Mouse (Mus musculus): Measurements from ENCODE around the gene Mettl23. TPM values are rescaled to one million over a fixed set of nuclear protein-coding genes. Genes with fewer than 3 reads are reported as not detected.

The Mettl23 gene
- 70.4 and 80.7 TPM in 2 replicates for polyA plus RNA-seq (2012; ENCODE audit: insufficient read depth, insufficient read length, missing spikeins)

DNA sequence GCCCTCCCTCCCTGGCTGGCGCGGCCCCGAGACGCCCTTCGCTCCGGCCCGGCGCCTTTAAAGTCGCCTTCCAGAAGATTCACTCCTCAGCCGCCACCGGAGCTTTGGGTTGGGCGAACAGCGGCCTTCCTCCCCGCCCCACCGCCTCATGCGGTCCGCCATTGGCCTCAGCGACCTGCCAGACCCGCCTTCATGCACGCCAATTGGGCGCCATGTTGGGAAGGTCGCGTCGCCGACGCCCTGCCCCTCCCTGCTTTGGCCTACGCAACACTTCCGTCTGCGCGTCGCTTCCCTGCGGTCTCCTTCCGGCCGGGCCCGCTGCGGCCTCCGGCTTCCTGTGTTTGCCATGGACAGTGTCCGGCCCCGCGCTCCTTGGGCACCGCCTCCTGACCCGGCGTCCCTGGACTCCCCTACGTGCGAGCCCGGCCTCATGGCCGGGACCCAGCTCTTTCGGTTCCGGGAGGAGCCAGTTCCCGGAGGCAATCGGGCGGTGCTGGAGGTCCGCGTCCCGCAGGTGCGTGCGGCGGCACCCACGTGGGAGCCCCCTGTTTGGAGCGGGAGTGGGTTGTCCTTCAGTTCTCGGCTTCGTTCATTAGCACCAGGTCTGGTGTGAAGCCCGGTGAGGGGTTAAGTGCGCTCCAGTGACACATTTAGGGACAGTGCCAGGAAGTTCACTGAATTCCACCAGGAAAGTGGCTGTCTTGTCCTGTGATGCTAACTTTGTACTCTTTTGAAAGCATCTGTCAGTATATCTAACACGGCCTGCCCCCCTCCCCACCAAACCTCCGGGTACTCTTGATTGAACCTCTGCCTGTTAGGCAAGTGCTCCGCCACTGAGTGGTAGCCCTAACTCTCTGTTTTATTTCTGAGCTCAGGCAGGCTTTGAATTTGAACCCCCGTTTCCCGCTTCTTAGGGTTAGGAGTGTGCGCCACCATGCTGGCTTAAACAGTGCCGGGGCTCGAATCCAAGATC, at the start of gene Mettl23, which contains the start of gene Jmjd6:
TSS of gene Mettl23 (plus strand) at position 18 of the 973 bp plus-strand sequence.
TSS of gene Jmjd6 (minus strand) at position 189 of the 973 bp plus-strand sequence.
- H3K27ac ChIP-seq (replicated peaks; ENCODE audit: low read depth, low read length): peak within 1 kb of the TSS; percentile 96
- peaks cover 4% of the 10 kb centered on the region; the same call in 1 of the 2 replicates for H3K4me1 ChIP-seq (ENCODE audit: control insufficient read depth, insufficient read depth, insufficient read length, low read length)
- H3K4me3 ChIP-seq (ENCODE audit: insufficient read depth, low read depth, low read length): peak within 1 kb of the TSS; percentile 81

GRCm38 (mm10) chr11:116799364-116799763, 43.7 kb upstream of the Mettl23 start:
- no peak overlapping the region for H3K27ac ChIP-seq (replicated peaks; ENCODE audit: low read depth, low read length)

DNA sequence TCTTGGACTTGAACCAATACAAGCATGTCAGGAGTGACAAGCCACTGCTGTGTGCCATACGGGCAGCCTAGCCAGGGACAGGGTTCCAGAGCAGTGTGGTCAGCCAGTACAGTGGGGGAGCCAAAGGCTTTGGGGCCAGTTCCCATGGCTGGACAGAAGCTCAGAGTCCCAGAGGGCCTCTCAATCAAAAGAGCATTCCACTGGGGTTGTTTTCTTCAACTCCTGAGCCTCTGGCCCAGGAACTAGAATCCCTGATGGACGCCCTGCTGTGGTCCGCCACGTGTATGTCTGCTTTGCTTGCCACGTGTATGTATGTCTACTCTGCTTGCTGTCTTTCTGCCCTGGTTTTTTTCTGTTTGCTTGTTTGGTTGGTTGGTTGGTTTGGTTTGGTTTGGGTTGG, 42.0 kb upstream of the Mettl23 start:
- Histone ChIP-seq H3K4me3 (ENCODE audit: insufficient read depth, low read depth, low read length) (no peak overlapping the region), H3K27ac (replicated peaks; ENCODE audit: low read depth, low read length) (no peak overlapping the region), H3K4me1 (ENCODE audit: control insufficient read depth, insufficient read depth, insufficient read length, low read length) (peaks cover 4% of the 10 kb centered on the region; the same call in 1 of the 2 replicates)

More at GRCm38 (mm10) chr11:116799364-116799763, 43.7 kb upstream of the Mettl23 start:
- H3K4me1 ChIP-seq (ENCODE audit: control insufficient read depth, insufficient read depth, insufficient read length, low read length): peaks cover 4% of the 10 kb centered on the region; the same call in 1 of the 2 replicates
- no peak overlapping the region for H3K4me3 ChIP-seq (ENCODE audit: insufficient read depth, low read depth, low read length)

DNA sequence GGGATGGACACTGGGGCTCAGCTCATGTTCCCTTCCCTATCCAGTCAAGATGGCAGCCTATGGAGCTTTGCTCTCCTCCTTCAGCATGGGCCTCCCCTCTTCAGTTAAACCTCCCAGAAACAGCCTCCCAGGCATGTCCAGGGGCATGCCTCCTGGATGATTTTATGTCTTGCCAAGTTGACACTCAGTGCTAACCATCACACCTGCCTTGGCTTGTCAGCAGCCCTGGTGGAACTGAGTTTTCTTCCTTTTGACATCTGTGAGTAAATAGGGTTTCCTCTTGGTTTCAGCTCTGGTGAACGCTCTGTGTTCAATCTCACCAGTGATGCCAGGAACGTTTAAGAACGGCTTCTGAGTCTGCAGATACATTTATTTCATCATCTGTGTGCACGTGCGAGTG, 40.4 kb upstream of the Mettl23 start:
- Histone ChIP-seq H3K4me1 (ENCODE audit: control insufficient read depth, insufficient read depth, insufficient read length, low read length) (peaks cover 9% of the 10 kb centered on the region), H3K4me3 (ENCODE audit: insufficient read depth, low read depth, low read length) (no peak overlapping the region)

DNA sequence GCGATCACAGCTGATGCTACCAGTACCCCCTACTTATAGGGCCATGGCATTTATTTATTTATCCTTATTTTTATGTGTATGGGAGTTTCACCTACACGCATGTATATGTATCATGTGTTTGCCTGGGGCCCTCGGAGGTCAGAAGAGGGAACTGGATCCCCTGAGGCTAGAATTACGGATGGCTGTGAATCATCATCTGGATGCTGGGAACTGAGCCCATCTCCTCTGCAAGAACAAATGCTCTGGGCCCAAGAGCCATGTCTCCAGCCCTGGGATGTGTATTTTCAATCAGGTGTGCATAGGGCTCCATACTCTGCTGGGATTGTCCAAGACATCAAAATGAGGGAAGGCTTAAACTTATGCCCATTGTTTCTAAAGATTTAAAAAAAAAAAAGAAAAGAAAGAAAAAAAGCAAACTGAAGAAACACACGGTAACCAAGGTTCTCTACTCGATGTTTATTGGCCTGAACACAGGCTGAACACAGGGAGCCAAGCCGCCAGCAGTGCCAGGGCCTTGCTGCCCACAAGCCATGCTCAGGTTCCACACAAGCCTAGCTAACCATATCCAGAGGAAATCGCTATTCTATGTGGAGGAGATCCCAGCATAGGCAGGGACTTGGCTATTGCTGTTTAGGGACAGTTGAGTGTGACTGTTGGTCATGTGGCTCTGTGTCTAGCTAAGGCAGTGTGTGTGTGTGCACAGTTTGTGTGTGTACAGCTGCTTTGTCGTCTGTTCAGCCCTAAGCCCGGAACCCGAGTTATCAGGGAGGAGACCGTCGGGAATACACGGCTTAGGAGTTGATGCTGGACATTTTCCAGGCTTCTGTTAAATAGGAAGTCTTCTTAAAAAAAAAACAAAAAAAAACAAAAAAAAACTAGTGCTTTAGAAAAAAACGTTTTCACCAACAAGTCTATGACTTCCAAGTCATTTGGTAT, 36.7 kb upstream of the Mettl23 start:
- H3K4me1 ChIP-seq (ENCODE audit: control insufficient read depth, insufficient read depth, insufficient read length, low read length): peaks cover 6% of the 10 kb centered on the region
- 0 out of 2 replicates have a peak overlapping the region, but pooled peaks have one; percentile 37 for H3K27ac ChIP-seq (replicated peaks; ENCODE audit: low read depth, low read length)
- no peak overlapping the region for H3K4me3 ChIP-seq (ENCODE audit: insufficient read depth, low read depth, low read length)

More for the DNA sequence above, 40.4 kb upstream of the Mettl23 start:
- H3K27ac ChIP-seq (replicated peaks; ENCODE audit: low read depth, low read length): no peak overlapping the region

DNA sequence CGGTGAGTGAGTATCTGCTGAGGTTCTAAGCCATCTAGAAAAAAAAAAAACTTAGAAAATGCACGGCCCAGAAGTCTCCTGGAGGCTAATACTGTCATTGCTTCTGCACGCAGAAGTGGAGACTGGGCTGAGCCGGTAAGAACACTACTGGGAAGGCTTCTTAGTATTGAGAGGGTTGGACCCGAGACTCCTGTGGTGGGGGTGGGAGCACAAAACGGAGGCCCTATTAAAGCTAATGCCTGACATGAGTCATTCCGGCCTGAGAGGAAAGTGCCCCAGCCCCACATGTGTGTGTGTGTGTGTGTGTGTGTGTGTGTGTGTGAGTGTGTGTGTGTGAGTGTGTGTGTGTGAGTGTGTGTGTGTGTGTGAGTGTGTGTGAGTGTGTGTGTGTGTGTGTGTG, 36.0 kb upstream of the Mettl23 start:
- peak overlapping the region; percentile 28 for H3K27ac ChIP-seq (replicated peaks; ENCODE audit: low read depth, low read length)
- peaks cover 5% of the 10 kb centered on the region for H3K4me1 ChIP-seq (ENCODE audit: control insufficient read depth, insufficient read depth, insufficient read length, low read length)
- no peak overlapping the region for H3K4me3 ChIP-seq (ENCODE audit: insufficient read depth, low read depth, low read length)

DNA sequence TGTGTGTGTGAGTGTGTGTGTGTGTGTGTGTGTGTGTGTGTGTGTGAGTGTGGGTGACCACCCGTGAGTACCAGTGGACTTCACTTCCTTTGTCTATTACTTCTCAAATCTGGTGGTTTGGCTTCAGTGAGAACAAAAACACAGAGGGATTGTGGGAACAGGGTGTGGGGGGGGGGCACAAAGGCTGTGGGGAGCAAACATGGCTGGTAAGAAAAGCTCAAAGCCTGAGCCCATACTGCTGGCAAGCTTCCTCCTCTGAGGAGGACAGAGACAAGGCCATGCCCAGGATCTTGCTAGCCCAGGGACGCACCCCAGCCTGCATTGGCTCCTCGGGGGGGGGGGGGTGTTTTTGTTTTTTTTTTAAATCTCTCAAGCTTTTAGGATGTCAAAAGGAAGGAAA, 35.6 kb upstream of the Mettl23 start:
- peaks cover 5% of the 10 kb centered on the region for H3K4me1 ChIP-seq (ENCODE audit: control insufficient read depth, insufficient read depth, insufficient read length, low read length)
- H3K27ac ChIP-seq (replicated peaks; ENCODE audit: low read depth, low read length): peak overlapping the region; percentile 28; the same call in 1 of the 2 replicates
- no peak overlapping the region for H3K4me3 ChIP-seq (ENCODE audit: insufficient read depth, low read depth, low read length)

GRCm38 (mm10) chr11:116807938-116808606, 35.0 kb upstream of the Mettl23 start:
- Histone ChIP-seq H3K27ac (replicated peaks; ENCODE audit: low read depth, low read length) (no peak overlapping the region), H3K4me1 (ENCODE audit: control insufficient read depth, insufficient read depth, insufficient read length, low read length) (peaks cover 10% of the 10 kb centered on the region), H3K4me3 (ENCODE audit: insufficient read depth, low read depth, low read length) (no peak overlapping the region)

DNA sequence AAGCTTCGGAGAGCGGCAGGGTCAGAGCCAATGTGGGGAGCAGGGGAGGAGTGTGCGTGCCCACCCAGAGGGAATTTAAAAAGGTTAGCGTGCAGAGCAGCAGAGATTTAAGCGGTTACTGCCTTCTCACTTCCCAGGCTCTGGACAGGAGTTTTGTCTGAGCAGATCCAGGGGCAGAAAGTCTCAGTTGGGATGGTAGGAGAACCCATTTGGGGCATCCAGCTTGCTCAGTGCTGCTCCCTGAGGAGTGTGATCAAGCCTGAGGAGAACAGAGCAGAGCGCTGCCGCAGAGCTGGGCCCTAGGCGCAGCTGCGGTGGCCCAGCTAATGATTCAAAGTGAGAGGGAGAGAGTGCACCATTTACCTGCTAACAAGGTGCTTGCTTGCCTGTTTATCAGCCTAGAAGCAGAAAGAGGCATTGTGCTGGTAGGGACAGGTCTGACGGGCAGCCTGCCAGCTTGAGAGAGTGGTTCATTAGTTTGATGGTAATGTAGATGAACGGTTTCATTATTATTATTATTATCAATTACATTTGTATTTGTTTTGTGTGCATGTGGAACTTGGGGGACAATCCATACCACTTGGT, 34.2 kb upstream of the Mettl23 start:
- Histone ChIP-seq H3K4me3 (ENCODE audit: insufficient read depth, low read depth, low read length) (no peak overlapping the region), H3K27ac (replicated peaks; ENCODE audit: low read depth, low read length) (no peak overlapping the region)

DNA sequence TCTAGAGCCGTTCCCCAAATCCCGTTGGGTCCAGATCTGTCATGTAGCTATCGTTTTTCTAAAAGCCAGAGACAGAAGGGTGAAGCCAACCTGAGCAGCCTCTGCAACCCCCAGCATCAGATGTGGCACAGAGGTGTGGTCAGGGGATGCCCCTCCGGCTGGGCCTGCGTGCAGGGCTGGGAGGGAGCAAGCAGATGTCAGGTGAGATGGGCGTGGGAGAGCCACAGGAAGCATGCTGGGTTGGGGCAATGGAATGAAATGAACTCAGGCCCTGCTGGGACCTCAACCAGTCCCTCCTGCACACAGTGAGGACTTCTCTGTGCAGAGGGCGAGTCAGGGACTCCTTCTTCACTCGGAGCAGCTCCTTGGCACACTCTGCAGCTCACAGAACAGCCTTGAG, 33.6 kb upstream of the Mettl23 start:
- H3K4me3 ChIP-seq (ENCODE audit: insufficient read depth, low read depth, low read length): no peak overlapping the region
- H3K4me1 ChIP-seq (ENCODE audit: control insufficient read depth, insufficient read depth, insufficient read length, low read length): peaks cover 15% of the 10 kb centered on the region
- H3K27ac ChIP-seq (replicated peaks; ENCODE audit: low read depth, low read length): no peak overlapping the region

More for the DNA sequence above, 34.2 kb upstream of the Mettl23 start:
- peaks cover 13% of the 10 kb centered on the region for H3K4me1 ChIP-seq (ENCODE audit: control insufficient read depth, insufficient read depth, insufficient read length, low read length)

- no peak overlapping the region for H3K27ac ChIP-seq (replicated peaks; ENCODE audit: low read depth, low read length)
- peaks cover 21% of the 10 kb centered on the region for H3K4me1 ChIP-seq (ENCODE audit: control insufficient read depth, insufficient read depth, insufficient read length, low read length)
- no peak overlapping the region for H3K4me3 ChIP-seq (ENCODE audit: insufficient read depth, low read depth, low read length)
Measured at GRCm38 (mm10) chr11:116810528-116810927, 32.5 kb upstream of the Mettl23 start.

GRCm38 (mm10) chr11:116810983-116811901, 31.8 kb upstream of the Mettl23 start:
- H3K27ac ChIP-seq (replicated peaks; ENCODE audit: low read depth, low read length): 0 out of 2 replicates have a peak overlapping the region, but pooled peaks have one; percentile 46
- peaks cover 23% of the 10 kb centered on the region for H3K4me1 ChIP-seq (ENCODE audit: control insufficient read depth, insufficient read depth, insufficient read length, low read length)
- no peak overlapping the region for H3K4me3 ChIP-seq (ENCODE audit: insufficient read depth, low read depth, low read length)
